Mouse (Mus musculus): ENCODE data around the gene Prg3.

The Prg3 gene

DNA sequence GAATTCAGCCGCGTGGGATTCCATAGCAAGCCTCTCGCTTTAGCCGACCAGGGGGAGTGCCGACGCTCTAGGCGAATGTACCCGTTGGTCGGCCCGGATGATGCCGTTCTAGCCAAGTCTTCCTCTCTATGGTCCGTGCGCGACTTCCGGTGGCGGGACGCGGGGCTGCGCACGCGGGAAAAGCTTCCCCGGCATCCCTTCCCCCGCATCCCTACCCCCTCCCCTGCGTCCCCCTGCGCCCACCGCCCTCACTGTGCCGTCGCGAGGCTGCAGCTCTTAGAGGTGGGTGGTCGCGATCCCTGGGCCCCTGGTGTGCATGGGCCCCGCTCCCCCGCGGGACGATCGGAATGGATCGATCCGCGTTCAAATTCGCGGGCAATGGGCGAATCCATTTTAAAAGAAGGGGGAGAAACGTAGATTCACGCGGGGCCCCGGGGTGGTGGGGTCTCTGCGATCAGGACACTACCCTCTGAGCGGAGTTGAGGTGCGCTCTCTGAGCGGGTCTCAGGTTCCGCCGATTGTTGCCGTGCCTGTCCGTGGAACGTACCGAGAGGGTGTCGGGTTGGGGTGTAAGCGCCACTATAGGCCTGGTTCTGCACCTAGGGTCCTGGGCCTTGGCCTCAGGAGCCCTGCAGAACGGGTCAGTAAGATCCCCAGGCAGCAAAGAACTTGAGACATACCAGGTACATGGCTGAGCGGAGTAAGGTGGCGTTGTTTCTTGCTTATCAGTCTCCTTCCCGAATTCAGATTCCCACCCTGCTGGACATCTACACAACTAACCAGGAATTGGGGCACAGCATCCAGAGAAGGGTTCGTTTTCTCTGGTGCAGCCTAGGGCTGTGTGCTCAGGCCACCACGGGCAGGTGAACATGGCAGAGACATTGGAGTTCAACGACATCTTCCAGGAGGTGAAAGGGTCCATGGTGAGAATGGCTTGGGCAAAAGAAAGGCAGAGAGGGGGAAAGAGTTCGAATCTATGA, 49.3 kb downstream of the Prg3 start, which contains the start of the genes Ssrp1 and P2rx3:
Gene Ssrp1, plus strand, starts transcription at position 188 of the 980 bp plus-strand sequence.
Gene P2rx3, minus strand, starts transcription at position 416 of the 980 bp plus-strand sequence.
- DNase-seq (ENCODE audit: low read depth, low spot score) = peak; percentile 94

DNA sequence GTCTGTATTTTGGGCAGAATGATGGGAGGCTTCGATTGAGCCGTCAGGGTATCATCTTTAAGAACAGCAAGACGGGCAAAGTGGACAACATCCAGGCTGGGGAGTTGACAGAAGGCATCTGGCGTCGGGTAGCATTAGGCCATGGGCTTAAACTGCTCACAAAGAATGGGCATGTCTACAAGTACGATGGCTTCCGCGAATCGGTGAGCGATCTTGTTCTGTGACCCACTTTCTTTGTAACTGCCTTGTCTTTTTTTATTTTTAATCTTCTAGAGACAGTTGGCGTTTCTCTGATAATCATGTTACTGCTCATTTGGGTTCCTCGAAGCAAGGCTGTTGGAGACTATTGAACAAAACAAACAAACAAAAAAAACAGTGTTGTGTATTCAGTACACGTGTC, 50.3 kb downstream of the Prg3 start:
- DNase-seq (ENCODE audit: low read depth, low spot score) = no peak
